Comparison of ENCODE assay signal across 17 mouse cellular contexts in the genomic region with DNA sequence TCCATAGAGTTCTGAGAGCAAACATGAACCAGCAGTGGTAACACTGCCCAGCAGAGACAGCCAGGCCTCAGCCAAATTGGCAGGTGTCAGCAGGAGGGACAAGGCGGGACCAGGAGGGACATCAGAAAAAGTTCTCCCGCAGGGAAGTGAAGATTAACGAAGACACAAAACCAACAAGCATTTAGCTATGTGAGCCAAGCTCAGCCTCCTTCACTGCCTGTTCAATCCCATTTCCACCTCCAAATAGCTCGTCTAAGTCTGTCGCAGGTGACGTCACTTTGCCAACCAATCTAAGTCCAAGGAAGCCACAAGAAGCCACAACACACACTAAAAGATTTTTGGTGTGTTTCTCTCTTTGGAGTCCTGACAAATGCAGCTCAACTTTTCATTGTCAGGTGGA.
"Had no signal": no experiment of that assay in that cellular context is flagged by ENCODE, and none has a peak within 500 bp of the region (broad histone marks: within the 10 kb centered on the region; RNA-seq: fewer than 3 reads in every experiment).

No protein-coding gene starts in this region.

- H3K27me3 ChIP-seq: liver, embryonic 15.5 days; lung, embryonic 15.5 days; midbrain, embryonic 13.5 days; midbrain, embryonic 15.5 days; neural tube, embryonic 12.5 days had no signal

- H3K4me1 ChIP-seq: liver, embryonic 15.5 days; lung, embryonic 15.5 days; midbrain, embryonic 13.5 days; midbrain, embryonic 15.5 days; neural tube, embryonic 12.5 days had no signal

- ATAC-seq: liver, postnatal 0 days; lung, postnatal 0 days; midbrain, embryonic 13.5 days; midbrain, embryonic 15.5 days had no signal

- H3K9ac ChIP-seq: liver, embryonic 15.5 days; liver, postnatal 0 days; lung, embryonic 15.5 days; midbrain, embryonic 13.5 days; midbrain, embryonic 15.5 days; neural tube, embryonic 12.5 days had no signal

- H3K36me3 ChIP-seq: liver, embryonic 15.5 days; lung, embryonic 15.5 days; midbrain, embryonic 15.5 days; neural tube, embryonic 12.5 days had no signal

- H3K9me3 ChIP-seq: liver, embryonic 15.5 days; lung, embryonic 15.5 days; midbrain, embryonic 13.5 days; midbrain, embryonic 15.5 days; neural tube, embryonic 12.5 days had no signal

- DNase-seq: liver, postnatal 0 days; lung, adult 2 months; lung, postnatal 14 days; lung, postnatal 36 days; right cerebral cortex, postnatal 14 days; spleen, adult 18-20 months; thymus, adult 2 months; thymus, postnatal 25 days; thymus, postnatal 4 days had no signal

- H3K4me2 ChIP-seq: liver, embryonic 15.5 days; lung, embryonic 15.5 days; midbrain, embryonic 13.5 days; midbrain, embryonic 15.5 days; neural tube, embryonic 12.5 days had no signal

- H3K27ac ChIP-seq: liver, embryonic 15.5 days; lung, embryonic 15.5 days; macrophage; midbrain, embryonic 13.5 days; midbrain, embryonic 15.5 days; neural tube, embryonic 12.5 days had no signal

- H3K4me3 ChIP-seq: liver, embryonic 15.5 days; lung, embryonic 15.5 days; megakaryocyte, embryonic 14.5 days; midbrain, embryonic 13.5 days; midbrain, embryonic 15.5 days; neural tube, embryonic 12.5 days had no signal
